Mouse (Mus musculus) forebrain, embryonic 16.5 days (tissue): ENCODE data around the gene Senp1. TPM values are rescaled to one million over a fixed set of nuclear protein-coding genes. Genes with fewer than 3 reads are reported as not detected.
A peak's percentile ranks its signal among the peaks of the same experiment; 100 is the strongest.

Source experiments
- ATAC-seq: fragments of 200-750 bp; cut with Nextera tagmentation; 2 replicates; pipeline ENCODE4 v1.8.0; 2017; ENCODE audit warnings: mild to moderate bottlenecking, moderate library complexity
- H3K27ac ChIP-seq: fragments of 300-500 bp; sonication (generic); 2 replicates; pipeline ENCODE4 v1.5.1; 2014; ENCODE audit warnings: low read length, control low read depth
- H3K27me3 ChIP-seq: fragments of 300-500 bp; sonication (generic); replicated peaks from 2 replicates; pipeline ENCODE4 v1.6.1; 2014; ENCODE audit warnings: low read length; ENCODE audit not compliant: control insufficient read depth, insufficient read depth
- H3K36me3 ChIP-seq: fragments of 300-500 bp; sonication (generic); 2 replicates; pipeline ENCODE4 v1.6.1; 2014; ENCODE audit not compliant: control insufficient read depth, insufficient read depth
- H3K4me1 ChIP-seq: fragments of 300-500 bp; sonication (generic); replicated peaks from 2 replicates; pipeline ENCODE4 v1.6.1; 2014; ENCODE audit warnings: low read length; ENCODE audit not compliant: control insufficient read depth, insufficient read depth
- H3K4me2 ChIP-seq: fragments of 300-500 bp; sonication (generic); 2 replicates; pipeline ENCODE4 v1.6.1; 2014; ENCODE audit warnings: mild to moderate bottlenecking, low read length, control low read depth
- H3K4me3 ChIP-seq: fragments of 300-500 bp; sonication (generic); replicated peaks from 2 replicates; pipeline ENCODE4 v1.5.1; 2014; ENCODE audit warnings: mild to moderate bottlenecking, low read length, control low read depth
- H3K9ac ChIP-seq: fragments of 300-500 bp; sonication (generic); replicated peaks from 2 replicates; pipeline ENCODE4 v1.6.1; 2014; ENCODE audit warnings: low read depth, low read length, control low read depth
- H3K9me3 ChIP-seq: fragments of 300-500 bp; sonication (generic); 2 replicates; pipeline ENCODE4 v1.6.1; 2016; ENCODE audit warnings: low read length; ENCODE audit not compliant: control insufficient read depth
- WGBS: fragments of 180-500 bp; shearing (Covaris S2); extraction: QIAGEN DNeasy Blood & Tissue Kit; methylation state at CpG from one replicate; pipeline ENCODE4 v1.1.7; 2014; 5-methylcytosine and 5-hydroxymethylcytosine counted together
- polyA plus RNA-seq: library from polyadenylated mRNA; unstranded; fragments of >200 nt; fragmentation: Nextera tagmentation; extraction: Ambion mirVana; gene quantifications from 2 replicates; pipeline ENCODE4 v1.2.1, GENCODE M21; 2015

The Senp1 gene
- polyA plus RNA-seq, 1 experiment from 2014 or later: 26.9 TPM

GRCm38 (mm10) chr15:98092372-98093120 lies 998 bp downstream of the Senp1 start, which contains the start of gene Pfkm:
Pfkm (plus strand) TSS chr15:98092589.
- H3K27me3 ChIP-seq: no peaks in the 10 kb centered on the region
- H3K27ac ChIP-seq: peak within 1 kb of the TSS; percentile 92
- H3K4me2 ChIP-seq: peak within 1 kb of the TSS; percentile 83
- no peaks in the 10 kb centered on the region for H3K36me3 ChIP-seq
- WGBS: under 1% methylated on average over 30 of the region's 30 CpGs
- H3K4me1 ChIP-seq: peaks cover 11% of the 10 kb centered on the region
- ATAC-seq: no peak; the same call in 1 of the 2 replicates
- H3K9ac ChIP-seq: peak within 1 kb of the TSS; percentile 93
- H3K4me3 ChIP-seq: peak within 1 kb of the TSS; percentile 97
- H3K9me3 ChIP-seq: no peaks in the 10 kb centered on the region

GRCm38 (mm10) chr15:98091841-98092240 lies 1.7 kb downstream of the Senp1 start:
- no peak for ATAC-seq
- 31% methylated on average over 4 of the region's 4 CpGs for WGBS
- H3K4me1 ChIP-seq: peaks cover 11% of the 10 kb centered on the region
- no peaks in the 10 kb centered on the region for H3K27me3 ChIP-seq
- no peaks in the 10 kb centered on the region for H3K36me3 ChIP-seq
- no peak overlapping the region for H3K9ac ChIP-seq
- H3K4me2 ChIP-seq: peak overlapping the region; percentile 83
- H3K9me3 ChIP-seq: no peaks in the 10 kb centered on the region
- peak overlapping the region; percentile 97 for H3K4me3 ChIP-seq
- no peak overlapping the region for H3K27ac ChIP-seq

GRCm38 (mm10) chr15:98089421-98090183 lies 3.9 kb downstream of the Senp1 start:
- Histone ChIP-seq H3K27me3 (no peaks in the 10 kb centered on the region), H3K9me3 (no peaks in the 10 kb centered on the region), H3K4me3 (no peak overlapping the region), H3K4me2 (no peak overlapping the region), H3K36me3 (peaks cover 2% of the 10 kb centered on the region; the same call in 1 of the 2 replicates), H3K27ac (no peak overlapping the region), H3K4me1 (peaks cover 11% of the 10 kb centered on the region), H3K9ac (no peak overlapping the region)
- no peak for ATAC-seq
- 78% methylated on average over 9 of the region's 9 CpGs for WGBS

DNA sequence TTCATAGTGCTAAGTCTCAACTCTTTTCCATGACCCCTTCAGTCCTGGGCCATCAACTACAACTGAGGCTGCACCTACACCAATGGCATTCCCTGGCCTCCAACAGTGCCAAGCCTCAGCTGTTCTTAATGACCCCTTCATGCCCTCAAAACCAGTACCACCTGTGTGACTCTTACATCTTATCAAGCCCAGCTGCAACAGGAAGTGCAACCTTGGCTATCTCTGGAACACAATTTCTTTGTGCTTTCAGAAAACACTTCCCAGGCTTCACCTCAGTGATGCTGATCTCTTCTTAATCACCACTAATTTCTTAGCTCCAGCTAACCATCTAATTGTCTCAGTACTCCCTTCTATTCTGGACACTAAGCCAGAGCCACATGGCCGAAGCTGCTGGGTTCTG lies 4.7 kb downstream of the Senp1 start:
- H3K9me3 ChIP-seq: no peaks in the 10 kb centered on the region
- no peak overlapping the region for H3K4me3 ChIP-seq
- H3K36me3 ChIP-seq: peaks cover 2% of the 10 kb centered on the region; the same call in 1 of the 2 replicates
- H3K4me1 ChIP-seq: peaks cover 10% of the 10 kb centered on the region
- H3K9ac ChIP-seq: no peak overlapping the region
- no peak for ATAC-seq
- WGBS: 93% methylated on average over 1 of the region's 1 CpGs
- H3K4me2 ChIP-seq: no peak overlapping the region
- no peak overlapping the region for H3K27ac ChIP-seq
- no peaks in the 10 kb centered on the region for H3K27me3 ChIP-seq

DNA sequence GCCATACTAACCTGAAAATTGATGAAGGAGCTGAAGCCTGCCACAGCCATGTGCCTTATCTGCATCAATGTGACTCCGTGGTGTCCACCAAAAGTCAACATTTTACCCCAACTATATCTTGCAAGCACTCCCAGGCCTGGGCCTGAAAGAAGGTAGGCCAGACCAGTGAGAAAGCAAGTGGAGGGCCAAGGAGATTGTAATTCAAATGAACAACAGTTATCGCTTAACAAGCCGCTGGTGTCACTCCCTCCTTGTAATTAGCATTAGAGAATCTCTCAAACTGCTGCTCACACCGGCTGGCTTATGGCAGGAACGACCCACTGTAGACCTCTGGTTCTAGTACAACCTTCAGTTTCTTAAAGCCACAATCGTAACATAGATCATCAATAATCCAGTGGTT lies 16.6 kb downstream of the Senp1 start:
- Histone ChIP-seq H3K9me3 (no peaks in the 10 kb centered on the region), H3K27ac (no peak overlapping the region), H3K4me2 (no peak overlapping the region), H3K36me3 (peaks cover 25% of the 10 kb centered on the region), H3K27me3 (no peaks in the 10 kb centered on the region), H3K9ac (no peak overlapping the region), H3K4me3 (no peak overlapping the region), H3K4me1 (no peaks in the 10 kb centered on the region)
- no peak for ATAC-seq
- 82% methylated on average over 6 of the region's 6 CpGs for WGBS

GRCm38 (mm10) chr15:98075034-98075433 lies 18.5 kb downstream of the Senp1 start:
- WGBS: 85% methylated on average over 16 of the region's 16 CpGs
- no peak overlapping the region for H3K4me2 ChIP-seq
- H3K36me3 ChIP-seq: peaks cover 24% of the 10 kb centered on the region

GRCm38 (mm10) chr15:98074521-98074920 lies 19.0 kb downstream of the Senp1 start:
- no peaks in the 10 kb centered on the region for H3K27me3 ChIP-seq
- H3K9ac ChIP-seq: no peak overlapping the region
- no peaks in the 10 kb centered on the region for H3K4me1 ChIP-seq
- H3K9me3 ChIP-seq: no peaks in the 10 kb centered on the region
- no peak for ATAC-seq
- WGBS: 91% methylated on average over 8 of the region's 8 CpGs
- H3K27ac ChIP-seq: no peak overlapping the region
- H3K4me2 ChIP-seq: no peak overlapping the region
- H3K36me3 ChIP-seq: peaks cover 24% of the 10 kb centered on the region
- no peak overlapping the region for H3K4me3 ChIP-seq

More at GRCm38 (mm10) chr15:98075034-98075433, 18.5 kb downstream of the Senp1 start:
- Histone ChIP-seq H3K27me3 (no peaks in the 10 kb centered on the region), H3K4me3 (no peak overlapping the region), H3K27ac (no peak overlapping the region), H3K9me3 (no peaks in the 10 kb centered on the region), H3K4me1 (no peaks in the 10 kb centered on the region), H3K9ac (no peak overlapping the region)
- ATAC-seq: no peak

DNA sequence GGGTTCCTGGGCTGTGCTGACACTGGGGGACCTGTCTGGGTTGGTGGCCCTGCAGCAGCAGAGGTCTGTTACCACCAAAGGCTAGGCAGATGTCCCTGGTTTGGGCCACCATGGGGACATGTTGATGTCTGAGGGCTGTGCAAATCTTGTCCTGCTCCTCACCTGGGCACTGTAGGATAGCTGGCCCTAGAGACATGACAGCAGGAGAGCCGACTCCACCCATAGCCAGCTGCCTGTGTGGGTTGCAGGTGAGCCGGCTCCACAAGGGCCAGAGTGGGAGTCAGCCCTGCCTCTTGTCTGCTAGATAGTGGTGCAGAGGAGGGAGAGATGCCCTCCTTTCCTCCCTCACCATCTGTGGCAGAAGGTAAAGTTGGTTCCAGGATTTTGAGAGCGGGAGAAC lies 23.2 kb downstream of the Senp1 start:
- no peak overlapping the region for H3K27ac ChIP-seq
- H3K4me2 ChIP-seq: no peak overlapping the region
- WGBS: 85% methylated on average over 3 of the region's 3 CpGs
- H3K27me3 ChIP-seq: no peaks in the 10 kb centered on the region
- no peaks in the 10 kb centered on the region for H3K9me3 ChIP-seq
- no peak for ATAC-seq
- H3K9ac ChIP-seq: no peak overlapping the region
- H3K36me3 ChIP-seq: peaks cover 18% of the 10 kb centered on the region
- H3K4me3 ChIP-seq: no peak overlapping the region
- no peaks in the 10 kb centered on the region for H3K4me1 ChIP-seq

DNA sequence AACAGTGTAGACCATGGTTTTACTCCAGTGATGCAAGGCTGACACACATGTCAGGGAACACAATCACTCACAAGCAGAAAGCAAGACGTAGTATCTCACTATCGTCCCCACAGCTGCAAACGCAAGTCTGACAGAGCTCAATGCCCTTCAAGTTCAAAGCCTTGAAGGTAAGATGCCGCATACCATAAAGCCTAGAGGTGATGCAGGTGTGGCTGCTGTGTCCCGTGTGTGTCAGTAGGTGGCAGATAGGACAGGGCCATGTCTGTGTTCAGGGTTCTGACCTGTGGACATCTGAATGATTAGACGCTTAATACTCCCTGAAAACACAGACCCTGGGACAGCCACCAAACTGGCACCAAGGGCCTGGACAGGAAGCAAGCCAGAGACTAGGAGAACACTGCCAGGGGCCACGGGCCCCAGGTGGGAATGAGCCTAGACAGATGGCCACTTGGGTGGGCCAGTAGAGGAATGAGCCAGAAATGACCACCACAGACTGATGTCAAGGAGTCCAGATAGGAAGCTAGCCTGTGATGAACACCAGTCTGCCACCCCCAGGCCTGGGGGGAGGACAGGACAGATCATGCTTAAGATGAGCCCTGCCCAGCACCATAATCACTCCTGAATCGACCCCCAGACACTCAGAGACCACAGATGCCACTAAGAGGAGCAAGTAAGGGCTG lies 23.8 kb downstream of the Senp1 start:
- H3K4me1 ChIP-seq: no peaks in the 10 kb centered on the region
- no peak for ATAC-seq
- no peaks in the 10 kb centered on the region for H3K27me3 ChIP-seq
- no peak overlapping the region for H3K4me2 ChIP-seq
- peaks cover 18% of the 10 kb centered on the region for H3K36me3 ChIP-seq
- 91% methylated on average over 8 of the region's 8 CpGs for WGBS
- no peak overlapping the region for H3K27ac ChIP-seq
- no peak overlapping the region for H3K9ac ChIP-seq
- no peak overlapping the region for H3K4me3 ChIP-seq
- H3K9me3 ChIP-seq: no peaks in the 10 kb centered on the region
